Mouse (Mus musculus) yolk sac, embryonic 10.5 days (tissue): ENCODE data around the gene Reg4.

Source experiments
- DNase-seq: peaks from one replicate; pipeline ENCODE4 v3.0.0-alpha.2; 2017; ENCODE audit warnings: low spot score

The Reg4 gene

GRCm38 (mm10) chr3:98221856-98222255 lies at the start of gene Reg4:
TSS of gene Reg4 (plus strand) at chr3:98222156.
- DNase-seq: no peak

- no peak for DNase-seq
These were observed 43.6 kb upstream of the Reg4 start for GRCm38 (mm10) chr3:98178340-98178739.

GRCm38 (mm10) chr3:98180805-98181204 lies 41.2 kb upstream of the Reg4 start:
- peak; percentile 44 for DNase-seq

- no peak for DNase-seq
These were observed 36.7 kb upstream of the Reg4 start for GRCm38 (mm10) chr3:98185163-98185714.

GRCm38 (mm10) chr3:98187777-98188176 lies 34.2 kb upstream of the Reg4 start:
- DNase-seq: no peak

- DNase-seq: peak; percentile 77
These were observed 24.0 kb upstream of the Reg4 start for GRCm38 (mm10) chr3:98197711-98198532.

GRCm38 (mm10) chr3:98199747-98200146 lies 22.2 kb upstream of the Reg4 start:
- DNase-seq: no peak

- DNase-seq: peak; percentile 10
These were observed 18.7 kb upstream of the Reg4 start for GRCm38 (mm10) chr3:98203282-98203681.

- no peak for DNase-seq
These were observed 15.0 kb upstream of the Reg4 start for GRCm38 (mm10) chr3:98206977-98207376.

GRCm38 (mm10) chr3:98209161-98209560 lies 12.8 kb upstream of the Reg4 start:
- no peak for DNase-seq

- DNase-seq: no peak
These were observed 11.1 kb upstream of the Reg4 start for GRCm38 (mm10) chr3:98210860-98211259.

GRCm38 (mm10) chr3:98211301-98212081 lies 10.5 kb upstream of the Reg4 start:
- no peak for DNase-seq

GRCm38 (mm10) chr3:98216296-98216695 lies 5.7 kb upstream of the Reg4 start:
- DNase-seq: no peak

GRCm38 (mm10) chr3:98223263-98223662 lies 1.3 kb downstream of the Reg4 start:
- no peak for DNase-seq

GRCm38 (mm10) chr3:98223783-98224580 lies 2.0 kb downstream of the Reg4 start:
- DNase-seq: peak; percentile 58

- no peak for DNase-seq
These were observed 3.0 kb downstream of the Reg4 start for GRCm38 (mm10) chr3:98224975-98225374.

- no peak for DNase-seq
These were observed 3.8 kb downstream of the Reg4 start for GRCm38 (mm10) chr3:98225746-98226145.

- DNase-seq: peak; percentile 70
These were observed 5.1 kb downstream of the Reg4 start for GRCm38 (mm10) chr3:98226988-98227610.

- DNase-seq: no peak
These were observed 5.8 kb downstream of the Reg4 start for GRCm38 (mm10) chr3:98227763-98228162.

- DNase-seq: no peak
These were observed 8.0 kb downstream of the Reg4 start for GRCm38 (mm10) chr3:98229943-98230342.

- DNase-seq: no peak
These were observed 11.5 kb downstream of the Reg4 start for GRCm38 (mm10) chr3:98233504-98233903.

GRCm38 (mm10) chr3:98236266-98236665 lies 14.3 kb downstream of the Reg4 start:
- peak; percentile 64 for DNase-seq
